Mouse (Mus musculus): ENCODE data around the gene Tut1. TPM values are rescaled to one million over a fixed set of nuclear protein-coding genes. Genes with fewer than 3 reads are reported as not detected.

Gene Tut1
- polyA plus RNA-seq, 1 experiment, result 20.8 TPM

GRCm38 (mm10) chr19:8944062-8944461 is 9.6 kb upstream of the Tut1 start:
- WGBS, result 30% methylated on average over 5 of the region's 5 CpGs
- Histone ChIP-seq H3K4me1 (ENCODE audit: control insufficient read depth, insufficient read depth, low read length) (peaks cover 10% of the 10 kb centered on the region), H3K27ac (ENCODE audit: insufficient read depth, low read length) (no peak overlapping the region), H3K27me3 (ENCODE audit: control insufficient read depth, insufficient read depth, low read length) (no peaks in the 10 kb centered on the region), H3K4me3 (replicated peaks; ENCODE audit: insufficient read depth, low read depth, low read length) (no peak overlapping the region)
- no peak for DNase-seq
- TF ChIP-seq CTCF (IDR thresholded peaks at IDR 0.05; ENCODE audit: borderline replicate concordance, insufficient read depth, low read depth, low read length) (no peak), POLR2A (IDR thresholded peaks at IDR 0.05; ENCODE audit: borderline replicate concordance, insufficient read depth, low read length) (no peak)

GRCm38 (mm10) chr19:8944750-8945149 is 8.9 kb upstream of the Tut1 start:
- peaks cover 10% of the 10 kb centered on the region for H3K4me1 ChIP-seq (ENCODE audit: control insufficient read depth, insufficient read depth, low read length)
- DNase-seq, result peak in 1 of 2 experiments; percentile 31
- no peak overlapping the region for H3K27ac ChIP-seq (ENCODE audit: insufficient read depth, low read length)
- no peak overlapping the region for H3K4me3 ChIP-seq (replicated peaks; ENCODE audit: insufficient read depth, low read depth, low read length)
- no peaks in the 10 kb centered on the region for H3K27me3 ChIP-seq (ENCODE audit: control insufficient read depth, insufficient read depth, low read length)
- 15% methylated on average over 5 of the region's 5 CpGs for WGBS
- TF ChIP-seq POLR2A (IDR thresholded peaks at IDR 0.05; ENCODE audit: borderline replicate concordance, insufficient read depth, low read length) (no peak), CTCF (IDR thresholded peaks at IDR 0.05; ENCODE audit: borderline replicate concordance, insufficient read depth, low read depth, low read length) (no peak)

- WGBS, result 63% methylated on average over 6 of the region's 6 CpGs
- no peak overlapping the region for H3K27ac ChIP-seq (ENCODE audit: insufficient read depth, low read length)
- TF ChIP-seq CTCF (IDR thresholded peaks at IDR 0.05; ENCODE audit: borderline replicate concordance, insufficient read depth, low read depth, low read length), result no peak
- no peaks in the 10 kb centered on the region for H3K27me3 ChIP-seq (ENCODE audit: control insufficient read depth, insufficient read depth, low read length)
- DNase-seq, result no peak
- H3K4me3 ChIP-seq (replicated peaks; ENCODE audit: insufficient read depth, low read depth, low read length), result no peak overlapping the region
- peaks cover 10% of the 10 kb centered on the region for H3K4me1 ChIP-seq (ENCODE audit: control insufficient read depth, insufficient read depth, low read length)
Observed at GRCm38 (mm10) chr19:8945251-8945650, 8.4 kb upstream of the Tut1 start.

- peaks cover 6% of the 10 kb centered on the region for H3K4me1 ChIP-seq (ENCODE audit: control insufficient read depth, insufficient read depth, low read length)
- WGBS, result 90% methylated on average over 7 of the region's 7 CpGs
- no peak for DNase-seq
- no peak for TF ChIP-seq POLR2A (IDR thresholded peaks at IDR 0.05; ENCODE audit: borderline replicate concordance, insufficient read depth, low read length)
- TF ChIP-seq CTCF (IDR thresholded peaks at IDR 0.05; ENCODE audit: borderline replicate concordance, insufficient read depth, low read depth, low read length), result no peak
- no peaks in the 10 kb centered on the region for H3K27me3 ChIP-seq (ENCODE audit: control insufficient read depth, insufficient read depth, low read length)
- no peak overlapping the region for H3K27ac ChIP-seq (ENCODE audit: insufficient read depth, low read length)
- H3K4me3 ChIP-seq (replicated peaks; ENCODE audit: insufficient read depth, low read depth, low read length), result no peak overlapping the region
Observed at GRCm38 (mm10) chr19:8946929-8947328, 6.7 kb upstream of the Tut1 start.

GRCm38 (mm10) chr19:8950190-8950589 is 3.5 kb upstream of the Tut1 start:
- Histone ChIP-seq H3K4me1 (ENCODE audit: control insufficient read depth, insufficient read depth, low read length) (peaks cover 4% of the 10 kb centered on the region; the same call in 1 of the 2 replicates), H3K27me3 (ENCODE audit: control insufficient read depth, insufficient read depth, low read length) (no peaks in the 10 kb centered on the region), H3K27ac (ENCODE audit: insufficient read depth, low read length) (no peak overlapping the region), H3K4me3 (replicated peaks; ENCODE audit: insufficient read depth, low read depth, low read length) (no peak overlapping the region)
- WGBS, result 62% methylated on average over 5 of the region's 5 CpGs
- DNase-seq, result no peak
- no peak for TF ChIP-seq POLR2A (IDR thresholded peaks at IDR 0.05; ENCODE audit: borderline replicate concordance, insufficient read depth, low read length)
- no peak for TF ChIP-seq CTCF (IDR thresholded peaks at IDR 0.05; ENCODE audit: borderline replicate concordance, insufficient read depth, low read depth, low read length)

GRCm38 (mm10) chr19:8952241-8952640 is 1.4 kb upstream of the Tut1 start:
- H3K27me3 ChIP-seq (ENCODE audit: control insufficient read depth, insufficient read depth, low read length), result no peaks in the 10 kb centered on the region
- H3K4me3 ChIP-seq (replicated peaks; ENCODE audit: insufficient read depth, low read depth, low read length), result no peak overlapping the region
- 65% methylated on average over 9 of the region's 9 CpGs for WGBS
- TF ChIP-seq CTCF (IDR thresholded peaks at IDR 0.05; ENCODE audit: borderline replicate concordance, insufficient read depth, low read depth, low read length) (no peak), POLR2A (IDR thresholded peaks at IDR 0.05; ENCODE audit: borderline replicate concordance, insufficient read depth, low read length) (no peak)
- DNase-seq, result no peak
- H3K27ac ChIP-seq (ENCODE audit: insufficient read depth, low read length), result no peak overlapping the region
- H3K4me1 ChIP-seq (ENCODE audit: control insufficient read depth, insufficient read depth, low read length), result peaks cover 4% of the 10 kb centered on the region; the same call in 1 of the 2 replicates

- peaks cover 4% of the 10 kb centered on the region; the same call in 1 of the 2 replicates for H3K4me1 ChIP-seq (ENCODE audit: control insufficient read depth, insufficient read depth, low read length)
- no peak for DNase-seq
- WGBS, result 6% methylated on average over 9 of the region's 9 CpGs
Observed at GRCm38 (mm10) chr19:8954171-8954570, 524 bp downstream of the Tut1 start.

GRCm38 (mm10) chr19:8962256-8962655 is 8.6 kb downstream of the Tut1 start:
- 87% methylated on average over 2 of the region's 2 CpGs for WGBS
- TF ChIP-seq POLR2A (IDR thresholded peaks at IDR 0.05; ENCODE audit: borderline replicate concordance, insufficient read depth, low read length) (no peak), CTCF (IDR thresholded peaks at IDR 0.05; ENCODE audit: borderline replicate concordance, insufficient read depth, low read depth, low read length) (no peak)

More at GRCm38 (mm10) chr19:8954171-8954570, 524 bp downstream of the Tut1 start:
- peak overlapping the region; percentile 69 for H3K4me3 ChIP-seq (replicated peaks; ENCODE audit: insufficient read depth, low read depth, low read length)
- no peaks in the 10 kb centered on the region for H3K27me3 ChIP-seq (ENCODE audit: control insufficient read depth, insufficient read depth, low read length)
- H3K27ac ChIP-seq (ENCODE audit: insufficient read depth, low read length), result no peak overlapping the region
- TF ChIP-seq CTCF (IDR thresholded peaks at IDR 0.05; ENCODE audit: borderline replicate concordance, insufficient read depth, low read depth, low read length) (no peak), POLR2A (IDR thresholded peaks at IDR 0.05; ENCODE audit: borderline replicate concordance, insufficient read depth, low read length) (no peak)

More at GRCm38 (mm10) chr19:8962256-8962655, 8.6 kb downstream of the Tut1 start:
- Histone ChIP-seq H3K27me3 (ENCODE audit: control insufficient read depth, insufficient read depth, low read length) (no peaks in the 10 kb centered on the region), H3K27ac (ENCODE audit: insufficient read depth, low read length) (no peak overlapping the region), H3K4me3 (replicated peaks; ENCODE audit: insufficient read depth, low read depth, low read length) (no peak overlapping the region), H3K4me1 (ENCODE audit: control insufficient read depth, insufficient read depth, low read length) (no peaks in the 10 kb centered on the region)
- no peak for DNase-seq
